Mouse (Mus musculus) liver, embryonic 14.5 days (tissue): ENCODE data around the gene Tox4.

Experiments used
- CTCF ChIP-seq: IDR thresholded peaks from 2 replicates; pipeline ENCODE4 v1.5.1; 2016; ENCODE audit warnings: antibody characterized with exemption, low read depth, control low read depth
- EP300 ChIP-seq: IDR thresholded peaks from 2 replicates; pipeline ENCODE4 v1.6.1; 2016; ENCODE audit warnings: antibody characterized with exemption, low read depth

DNA sequence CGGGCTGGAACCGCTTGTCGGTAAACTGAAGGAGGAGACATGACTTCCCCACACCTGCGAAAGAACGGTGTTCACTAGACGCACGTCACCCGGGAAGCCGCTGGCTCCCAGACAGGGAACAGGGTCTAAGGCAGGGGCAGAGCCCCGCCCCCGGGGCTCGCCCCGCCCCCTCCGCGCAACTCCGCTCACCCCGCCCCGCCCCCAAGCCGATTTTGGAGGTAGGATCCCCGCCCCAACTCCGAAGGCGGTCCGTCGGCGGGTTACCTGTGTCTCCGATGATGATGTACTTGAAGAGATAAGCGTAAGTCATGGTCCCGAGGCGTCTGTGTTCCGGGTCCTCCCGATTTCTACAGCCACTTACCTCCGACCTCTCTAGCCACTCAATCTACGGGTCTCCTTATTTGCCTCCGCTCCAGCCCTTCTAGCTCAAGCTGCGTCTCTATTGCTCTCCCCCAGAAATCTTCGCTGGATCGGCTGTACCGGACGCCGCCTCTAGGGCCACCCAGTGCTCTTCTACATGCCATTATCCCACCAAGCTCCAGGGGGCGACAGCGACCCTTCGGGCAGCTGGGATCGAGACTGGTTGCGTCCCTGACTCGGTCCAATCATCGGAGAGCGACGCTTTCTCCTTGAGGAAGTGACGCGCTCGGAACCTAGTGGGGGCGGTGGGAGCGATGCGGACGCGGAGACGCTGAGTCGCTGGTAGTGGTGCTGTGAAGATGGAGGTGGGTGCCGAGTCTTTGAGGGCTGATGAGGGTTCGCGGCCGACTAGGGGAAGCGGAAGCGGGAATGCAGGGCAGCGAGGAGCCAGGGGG is at the start of gene Tox4, which contains the start of gene Rab2b:
- TF ChIP-seq CTCF (peak; percentile 100), EP300 (no peak)
